ENCODE assay signal across 24 mouse cellular contexts in the genomic region with DNA sequence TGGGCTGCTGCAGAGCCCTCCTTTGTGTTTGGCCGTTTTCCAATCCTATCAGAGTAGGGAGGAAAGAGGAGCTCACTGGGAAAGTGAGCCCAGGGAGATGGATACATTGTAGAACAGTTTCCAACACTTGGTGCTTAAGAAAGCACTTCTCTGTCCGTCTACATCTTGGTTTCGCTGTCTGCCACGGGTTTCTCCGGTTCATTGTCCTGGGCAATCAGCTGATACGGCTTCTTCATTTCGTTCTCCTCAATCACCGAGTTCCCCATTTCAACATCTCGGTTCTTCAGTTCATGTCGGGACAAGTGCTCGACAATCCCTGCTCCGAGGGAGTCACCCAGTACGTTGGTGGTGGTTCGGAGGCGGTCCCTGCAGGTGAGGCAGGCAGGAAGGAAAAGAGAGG.
A peak's percentile ranks its signal among the peaks of the same experiment; 100 is the strongest.
DNase-seq lines count a peak whose midpoint lies in the region; TF ChIP-seq lines count a peak whose summit lies in the region.
"Had no signal": no experiment of that assay in that cellular context is flagged by ENCODE, and none has a peak within 500 bp of the region (broad histone marks: within the 10 kb centered on the region; RNA-seq: fewer than 3 reads in every experiment).

No protein-coding gene starts in this region.

- no peak overlapping the region for H3K27ac ChIP-seq in testis, adult 2 months (ENCODE audit: control insufficient read depth, insufficient read depth, low read depth, low read length)
- H3K27ac ChIP-seq: embryonic facial prominence, embryonic 13.5 days; embryonic facial prominence, embryonic 15.5 days; forebrain, embryonic 10.5 days; forebrain, embryonic 12.5 days had no signal

- H3K4me3 ChIP-seq in testis, adult 2 months (ENCODE audit: control insufficient read depth, low read depth, low read length) = 0 out of 2 replicates have a peak overlapping the region, but pooled peaks have one; percentile 5
- H3K4me3 ChIP-seq: embryonic facial prominence, embryonic 13.5 days; embryonic facial prominence, embryonic 15.5 days; erythroblast, embryonic 14.5 days; forebrain, embryonic 10.5 days; forebrain, embryonic 12.5 days had no signal

- no peaks in the 10 kb centered on the region for H3K4me1 ChIP-seq in testis, adult 2 months (ENCODE audit: control insufficient read depth, insufficient read depth, low read length)

- no peak for TF ChIP-seq POLR2A in testis, adult 2 months (IDR thresholded peaks at IDR 0.05; ENCODE audit: control insufficient read depth, low read depth, low read length)

- H3K27me3 ChIP-seq in testis, adult 2 months (ENCODE audit: control insufficient read depth, insufficient read depth, low read length) = no peaks in the 10 kb centered on the region
- H3K27me3 ChIP-seq: CH12.LX; embryonic facial prominence, embryonic 13.5 days; embryonic facial prominence, embryonic 15.5 days; Patski had no signal

- no peak for TF ChIP-seq CTCF in testis, adult 2 months (IDR thresholded peaks at IDR 0.05; ENCODE audit: control insufficient read depth, insufficient read depth, insufficient replicate concordance, low read depth, low read length)

- no peaks in the 10 kb centered on the region for H3K36me3 ChIP-seq in testis, adult 2 months (ENCODE audit: control insufficient read depth, insufficient read depth, low read length)
- H3K36me3 ChIP-seq: G1E had no signal

- DNase-seq in heart, adult 11 months = peak; percentile 92
- DNase-seq in heart, adult 18-20 months = no peak
- DNase-seq in layer of hippocampus, adult 9-11 months = peak; percentile 63
- no peak for DNase-seq in layer of hippocampus, postnatal 25 days (ENCODE audit: extremely low spot score in 1 of 2, low spot score in 1 of 2)
- DNase-seq in testis, postnatal 10 days (ENCODE audit: low spot score) = no peak
- DNase-seq in embryo, embryonic 9.5 days (ENCODE audit: extremely low spot score) = no peak
- DNase-seq: adrenal gland, adult 8-10 months; adrenal gland, postnatal 14 days; adrenal gland, postnatal 36 days; B cell, adult 2 months; cerebellum, adult 11-12 months; cerebellum, adult 2 months; cerebellum, adult 9-10 months; cerebellum, postnatal 10 days; cerebellum, postnatal 25 days had no signal

Comparison
In these comparisons a context has a peak if more than half of its experiments do, and no peak if none do; other contexts are left out.
1. DNase-seq: peak in heart, adult 11 months (single experiment) and layer of hippocampus, adult 9-11 months (single experiment); none in heart, adult 18-20 months (0 of 2), layer of hippocampus, postnatal 25 days (0 of 2), testis, postnatal 10 days (single experiment) and embryo, embryonic 9.5 days (single experiment).